Mouse (Mus musculus) intestine, embryonic 14.5 days (tissue): ENCODE measurements around the gene Pde12. TPM values are rescaled to one million over a fixed set of nuclear protein-coding genes. Genes with fewer than 3 reads are reported as not detected.
A peak's percentile ranks its signal among the peaks of the same experiment; 100 is the strongest.
"Not testable (repeated sequence)": the region's sequence is repeated elsewhere in the genome, so short reads cannot be mapped to it uniquely, and the experiment has no call there.

ENCODE experiments used
- ATAC-seq: fragments of 200-750 bp; cut with Nextera tagmentation; replicated peaks from 2 replicates; pipeline ENCODE4 v1.8.0; 2017; ENCODE audit warnings: low read depth, moderate number of reproducible peaks, moderate TSS enrichment, moderate library complexity; ENCODE audit not compliant: low FRiP score, low TSS enrichment
- DNase-seq: peaks from one replicate; pipeline ENCODE4 v3.0.0-alpha.2; 2018; ENCODE audit warnings: low spot score
- H3K27ac ChIP-seq: fragments of 300-500 bp; sonication (generic); 2 replicates; pipeline ENCODE4 v1.5.1; 2014; ENCODE audit warnings: low read depth, mild to moderate bottlenecking, control low read depth
- H3K27me3 ChIP-seq: fragments of 300-500 bp; sonication (generic); replicated peaks from 2 replicates; pipeline ENCODE4 v1.6.1; 2014; ENCODE audit warnings: low read length, control low read depth; ENCODE audit not compliant: control insufficient read depth, insufficient read depth
- H3K36me3 ChIP-seq: fragments of 300-500 bp; sonication (generic); 2 replicates; pipeline ENCODE4 v1.6.1; 2014; ENCODE audit warnings: low read length, control low read depth; ENCODE audit not compliant: control insufficient read depth, insufficient read depth
- H3K4me1 ChIP-seq: fragments of 300-500 bp; sonication (generic); replicated peaks from 2 replicates; pipeline ENCODE4 v1.6.1; 2014; ENCODE audit warnings: low read length, control low read depth, mixed read lengths; ENCODE audit not compliant: control insufficient read depth, insufficient read depth
- H3K4me2 ChIP-seq: fragments of 300-500 bp; sonication (generic); 2 replicates; pipeline ENCODE4 v1.6.1; 2014; ENCODE audit warnings: low read length
- H3K4me3 ChIP-seq: fragments of 300-500 bp; sonication (generic); 2 replicates; pipeline ENCODE4 v1.5.1; 2014; ENCODE audit warnings: low read depth, low read length, control low read depth, mixed read lengths
- H3K9ac ChIP-seq: fragments of 300-500 bp; sonication (generic); 2 replicates; pipeline ENCODE4 v1.6.1; 2014; ENCODE audit warnings: mild to moderate bottlenecking, low read length
- H3K9me3 ChIP-seq: fragments of 300-500 bp; sonication (generic); 2 replicates; pipeline ENCODE4 v1.6.1; 2016; ENCODE audit warnings: low read length, control low read depth; ENCODE audit not compliant: control insufficient read depth
- WGBS: fragments of 180-500 bp; shearing (Covaris S2); extraction: QIAGEN DNeasy Blood & Tissue Kit; methylation state at CpG from one replicate; pipeline ENCODE4 v1.1.7; 2014; 5-methylcytosine and 5-hydroxymethylcytosine counted together
- polyA plus RNA-seq: library from polyadenylated mRNA; unstranded; fragments of >200 nt; fragmentation: Nextera tagmentation; extraction: Ambion mirVana; gene quantifications from 2 replicates; pipeline ENCODE4 v1.2.1, GENCODE M21; 2014

Gene Pde12
- polyA plus RNA-seq, 1 experiment from 2014 or later: 11.3 TPM

- not testable (repeated sequence) for H3K9ac ChIP-seq, H3K36me3 ChIP-seq, ATAC-seq, H3K27me3 ChIP-seq, H3K4me1 ChIP-seq, H3K9me3 ChIP-seq, H3K4me2 ChIP-seq, H3K4me3 ChIP-seq, H3K27ac ChIP-seq, DNase-seq
- WGBS: 79% methylated on average over 2 of the region's 2 CpGs
Measured at GRCm38 (mm10) chr14:26674476-26675169, 4.9 kb upstream of the Pde12 start.

- not testable (repeated sequence) for H3K36me3 ChIP-seq, H3K4me2 ChIP-seq, H3K27me3 ChIP-seq, ATAC-seq, H3K9me3 ChIP-seq, H3K27ac ChIP-seq, H3K9ac ChIP-seq, H3K4me3 ChIP-seq, DNase-seq, H3K4me1 ChIP-seq
- WGBS: 63% methylated on average over 17 of the region's 17 CpGs
Measured at GRCm38 (mm10) chr14:26671870-26672615, 2.4 kb upstream of the Pde12 start.

- Histone ChIP-seq H3K4me3 (no peak overlapping the region), H3K4me2 (no peak overlapping the region), H3K9me3 (no peaks in the 10 kb centered on the region), H3K4me1 (peaks cover 12% of the 10 kb centered on the region; the same call in 1 of the 2 replicates), H3K9ac (no peak overlapping the region), H3K36me3 (peaks cover 6% of the 10 kb centered on the region; the same call in 1 of the 2 replicates), H3K27me3 (no peaks in the 10 kb centered on the region), H3K27ac (no peak overlapping the region)
- ATAC-seq: no peak
- DNase-seq: no peak
Measured at GRCm38 (mm10) chr14:26670964-26671363, 1.3 kb upstream of the Pde12 start.

- Histone ChIP-seq H3K4me3 (peak overlapping the region; percentile 100), H3K4me1 (peaks cover 12% of the 10 kb centered on the region; the same call in 1 of the 2 replicates)
- under 1% methylated on average over 73 of the region's 73 CpGs for WGBS
Measured at GRCm38 (mm10) chr14:26668371-26669291, 1.1 kb downstream of the Pde12 start.

GRCm38 (mm10) chr14:26667991-26668370 is 1.7 kb downstream of the Pde12 start:
- Histone ChIP-seq H3K9ac (peak overlapping the region; percentile 82), H3K36me3 (peaks cover 29% of the 10 kb centered on the region), H3K4me2 (peak overlapping the region; percentile 86), H3K9me3 (no peaks in the 10 kb centered on the region), H3K27me3 (no peaks in the 10 kb centered on the region), H3K4me3 (peak overlapping the region; percentile 100), H3K27ac (no peak overlapping the region), H3K4me1 (peaks cover 12% of the 10 kb centered on the region; the same call in 1 of the 2 replicates)
- WGBS: 8% methylated on average over 6 of the region's 6 CpGs
- ATAC-seq (no peak), DNase-seq (no peak)

More at GRCm38 (mm10) chr14:26668371-26669291, 1.1 kb downstream of the Pde12 start:
- H3K27me3 ChIP-seq: no peaks in the 10 kb centered on the region
- no peaks in the 10 kb centered on the region for H3K9me3 ChIP-seq
- DNase-seq (peak; percentile 78), ATAC-seq (peak; percentile 58)
- H3K27ac ChIP-seq: peak overlapping the region; percentile 86
- peaks cover 25% of the 10 kb centered on the region for H3K36me3 ChIP-seq
- H3K9ac ChIP-seq: peak overlapping the region; percentile 82
- peak overlapping the region; percentile 86 for H3K4me2 ChIP-seq

- 92% methylated on average over 2 of the region's 2 CpGs for WGBS
- Histone ChIP-seq H3K4me2 (no peak overlapping the region), H3K4me3 (no peak overlapping the region), H3K9ac (no peak overlapping the region), H3K27ac (no peak overlapping the region), H3K9me3 (no peaks in the 10 kb centered on the region), H3K27me3 (no peaks in the 10 kb centered on the region), H3K36me3 (peaks cover 44% of the 10 kb centered on the region), H3K4me1 (peaks cover 12% of the 10 kb centered on the region; the same call in 1 of the 2 replicates)
- no peak for ATAC-seq
- no peak for DNase-seq
Measured at GRCm38 (mm10) chr14:26663851-26664250, 5.8 kb downstream of the Pde12 start.

- H3K4me1 ChIP-seq: peaks cover 7% of the 10 kb centered on the region; the same call in 1 of the 2 replicates
- peaks cover 53% of the 10 kb centered on the region for H3K36me3 ChIP-seq
- DNase-seq (no peak), ATAC-seq (no peak)
- H3K4me2 ChIP-seq: no peak overlapping the region
- H3K27ac ChIP-seq: no peak overlapping the region
- WGBS: 85% methylated on average over 2 of the region's 2 CpGs
- no peaks in the 10 kb centered on the region for H3K27me3 ChIP-seq
- no peaks in the 10 kb centered on the region for H3K9me3 ChIP-seq
- H3K9ac ChIP-seq: no peak overlapping the region
- H3K4me3 ChIP-seq: no peak overlapping the region
Measured at GRCm38 (mm10) chr14:26662488-26662887, 7.2 kb downstream of the Pde12 start.

- Histone ChIP-seq H3K4me1 (peaks cover 4% of the 10 kb centered on the region; the same call in 1 of the 2 replicates), H3K9ac (no peak overlapping the region), H3K4me3 (no peak overlapping the region), H3K4me2 (no peak overlapping the region), H3K27ac (no peak overlapping the region), H3K27me3 (no peaks in the 10 kb centered on the region), H3K9me3 (no peaks in the 10 kb centered on the region), H3K36me3 (peaks cover 58% of the 10 kb centered on the region)
- 64% methylated on average over 3 of the region's 3 CpGs for WGBS
- no peak for ATAC-seq
- no peak for DNase-seq
Measured at GRCm38 (mm10) chr14:26662016-26662415, 7.7 kb downstream of the Pde12 start.
